ENCODE assay signal across 14 mouse cellular contexts in the genomic region with DNA sequence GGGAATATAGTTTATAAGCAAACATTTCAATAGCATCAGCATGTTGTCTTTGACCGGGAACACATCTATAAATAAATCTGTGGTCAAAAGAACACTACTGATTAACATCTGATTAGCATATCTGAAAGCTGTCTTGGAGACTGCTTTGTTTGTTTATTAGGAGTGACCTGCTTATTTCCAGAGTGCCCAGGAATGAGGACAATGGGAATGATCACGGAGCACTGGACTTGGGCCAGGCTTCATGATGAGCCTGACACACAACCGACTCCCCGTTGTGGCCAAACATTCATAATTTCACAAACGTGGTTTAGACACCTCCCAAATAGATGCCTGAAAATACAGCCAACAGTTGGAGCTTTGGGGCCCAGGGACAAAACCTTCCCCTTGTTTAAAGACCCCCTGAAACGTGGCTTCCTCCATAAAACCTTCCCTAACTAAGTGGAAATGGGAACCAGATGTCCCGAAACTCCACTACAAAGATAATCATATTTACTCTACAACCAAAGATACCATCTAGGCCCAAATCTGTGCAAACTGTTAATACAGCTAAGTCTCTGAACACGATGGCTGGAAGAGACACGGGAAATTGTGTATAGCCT.
DNase-seq lines count a peak whose midpoint lies in the region; ATAC-seq and TF ChIP-seq lines count a peak whose summit lies in the region.
"Had no signal": no experiment of that assay in that cellular context is flagged by ENCODE, and none has a peak within 500 bp of the region (broad histone marks: within the 10 kb centered on the region; RNA-seq: fewer than 3 reads in every experiment).

No protein-coding gene starts in this region.

- H3K27ac ChIP-seq in lung, embryonic 14.5 days (ENCODE audit: low read depth): peak overlapping the region; percentile 37; the same call in 1 of the 2 replicates
- H3K27ac ChIP-seq in limb, embryonic 12.5 days: peak overlapping the region; percentile 66; the same call in 1 of the 2 replicates
- H3K27ac ChIP-seq: forebrain, embryonic 13.5 days; heart, embryonic 10.5 days; hindbrain, embryonic 15.5 days had no signal

- 35% methylated on average over 9 of the region's 9 CpGs for WGBS in lung, embryonic 14.5 days
- 38% methylated on average over 9 of the region's 9 CpGs for WGBS in lung, adult 2 months
- WGBS in limb, embryonic 12.5 days: 16% methylated on average over 9 of the region's 9 CpGs

- TF ChIP-seq CTCF in lung, embryonic 14.5 days (IDR thresholded peaks at IDR 0.05; ENCODE audit: low read depth): no peak
- TF ChIP-seq CTCF in lung, adult 2 months (IDR thresholded peaks at IDR 0.05; ENCODE audit: insufficient read depth, low read length): no peak

- peak; percentile 35; the same call in 1 of the 2 replicates for ATAC-seq in lung, embryonic 14.5 days (ENCODE audit: insufficient read depth)
- ATAC-seq in limb, embryonic 12.5 days (ENCODE audit: insufficient number of reproducible peaks, insufficient read depth, low FRiP score, low TSS enrichment, low read depth): no peak
- ATAC-seq: forebrain, embryonic 13.5 days had no signal

- H3K36me3 ChIP-seq in lung, embryonic 14.5 days (ENCODE audit: insufficient read depth): no peaks in the 10 kb centered on the region
- no peaks in the 10 kb centered on the region for H3K36me3 ChIP-seq in limb, embryonic 12.5 days
- H3K36me3 ChIP-seq: G1E; heart, embryonic 10.5 days; hindbrain, embryonic 15.5 days had no signal

- peak; percentile 73 to 77 for DNase-seq in cerebellum, postnatal 14 days
- DNase-seq in cerebellum, adult 8-10 months: no peak
- peak; percentile 71 for DNase-seq in lung, embryonic 14.5 days
- no peak for DNase-seq in lung, adult 2 months
- DNase-seq in embryo, embryonic 11.5 days (ENCODE audit: low read depth, low spot score): peak; percentile 32
- DNase-seq in ovary, postnatal 14 days (ENCODE audit: low spot score): no peak
- DNase-seq in right cerebral cortex, postnatal 14 days: no peak
- DNase-seq: cerebellum, adult 11 months; spleen, adult 18-20 months had no signal

- H3K4me1 ChIP-seq in lung, embryonic 14.5 days (ENCODE audit: insufficient read depth): no peaks in the 10 kb centered on the region
- no peaks in the 10 kb centered on the region for H3K4me1 ChIP-seq in lung, adult 2 months (ENCODE audit: control insufficient read depth, insufficient read depth, low read length)
- peaks cover 32% of the 10 kb centered on the region for H3K4me1 ChIP-seq in limb, embryonic 12.5 days (replicated peaks)
- H3K4me1 ChIP-seq: heart, embryonic 10.5 days had no signal

- H3K4me3 ChIP-seq in lung, embryonic 14.5 days (ENCODE audit: low read depth, low read length): no peak overlapping the region
- no peak overlapping the region for H3K4me3 ChIP-seq in lung, adult 2 months (replicated peaks; ENCODE audit: extremely low read depth, low read depth, low read length)
- no peak overlapping the region for H3K4me3 ChIP-seq in limb, embryonic 12.5 days (replicated peaks)
- H3K4me3 ChIP-seq: forebrain, embryonic 13.5 days; heart, embryonic 10.5 days; hindbrain, embryonic 15.5 days had no signal

- H3K27me3 ChIP-seq in lung, embryonic 14.5 days (ENCODE audit: insufficient read depth, low read length): no peaks in the 10 kb centered on the region
- no peaks in the 10 kb centered on the region for H3K27me3 ChIP-seq in limb, embryonic 12.5 days
- H3K27me3 ChIP-seq: hindbrain, embryonic 15.5 days had no signal

- TF ChIP-seq POLR2A in lung, adult 2 months (IDR thresholded peaks at IDR 0.05; ENCODE audit: borderline replicate concordance, extremely low read depth, low read depth, low read length): no peak

- H3K4me2 ChIP-seq in lung, embryonic 14.5 days: no peak overlapping the region
- H3K4me2 ChIP-seq in limb, embryonic 12.5 days: peak overlapping the region; percentile 16; the same call in 1 of the 2 replicates
- H3K4me2 ChIP-seq: forebrain, embryonic 13.5 days; hindbrain, embryonic 15.5 days had no signal

- H3K9ac ChIP-seq in lung, embryonic 14.5 days: no peak overlapping the region
- H3K9ac ChIP-seq in limb, embryonic 12.5 days (replicated peaks): no peak overlapping the region
- H3K9ac ChIP-seq: forebrain, embryonic 13.5 days; hindbrain, embryonic 15.5 days had no signal

- H3K9me3 ChIP-seq in lung, embryonic 14.5 days (ENCODE audit: low read depth, low read length): no peaks in the 10 kb centered on the region
- no peaks in the 10 kb centered on the region for H3K9me3 ChIP-seq in limb, embryonic 12.5 days
- H3K9me3 ChIP-seq: heart, embryonic 10.5 days had no signal

Comparison
In these comparisons a context has a peak if more than half of its experiments do, and no peak if none do; other contexts are left out.
1. DNase-seq: peak in cerebellum, postnatal 14 days (2 of 2), lung, embryonic 14.5 days (single experiment) and embryo, embryonic 11.5 days (single experiment); none in cerebellum, adult 8-10 months (single experiment), lung, adult 2 months (single experiment), ovary, postnatal 14 days (single experiment) and right cerebral cortex, postnatal 14 days (single experiment).